Mouse (Mus musculus): ENCODE measurements around the gene Ppard.
A peak's percentile ranks its signal among the peaks of the same experiment; 100 is the strongest.
"Not testable (repeated sequence)": the region's sequence is repeated elsewhere in the genome, so short reads cannot be mapped to it uniquely, and the experiment has no call there.

Ppard gene

GRCm38 (mm10) chr17:28313212-28313879 lies 80.8 kb downstream of the Ppard start, which contains the start of gene Fance:
Fance (plus strand) TSS chr17:28313519.
- peak; percentile 92 to 94 for DNase-seq (ENCODE audit: low spot score in 2 of 2)

DNA sequence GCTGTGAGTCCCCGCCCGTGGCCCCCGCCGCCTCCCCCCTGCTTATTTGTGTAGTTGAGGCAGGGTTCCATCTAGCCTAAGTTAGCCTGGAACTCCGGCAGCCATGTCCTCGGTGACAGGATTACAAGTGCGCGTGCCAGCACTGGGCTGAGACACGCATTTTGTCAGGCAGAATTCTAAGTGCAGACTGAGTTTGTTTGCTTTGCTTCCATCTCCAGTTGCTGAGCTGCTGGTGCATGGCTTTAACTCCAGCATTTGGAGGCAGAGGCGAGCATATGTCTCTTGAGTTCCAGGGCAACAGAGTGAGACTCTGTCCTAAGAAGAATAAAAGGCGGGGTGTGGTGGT lies 81.4 kb downstream of the Ppard start:
- DNase-seq (ENCODE audit: low spot score in 2 of 2) = no peak

DNA sequence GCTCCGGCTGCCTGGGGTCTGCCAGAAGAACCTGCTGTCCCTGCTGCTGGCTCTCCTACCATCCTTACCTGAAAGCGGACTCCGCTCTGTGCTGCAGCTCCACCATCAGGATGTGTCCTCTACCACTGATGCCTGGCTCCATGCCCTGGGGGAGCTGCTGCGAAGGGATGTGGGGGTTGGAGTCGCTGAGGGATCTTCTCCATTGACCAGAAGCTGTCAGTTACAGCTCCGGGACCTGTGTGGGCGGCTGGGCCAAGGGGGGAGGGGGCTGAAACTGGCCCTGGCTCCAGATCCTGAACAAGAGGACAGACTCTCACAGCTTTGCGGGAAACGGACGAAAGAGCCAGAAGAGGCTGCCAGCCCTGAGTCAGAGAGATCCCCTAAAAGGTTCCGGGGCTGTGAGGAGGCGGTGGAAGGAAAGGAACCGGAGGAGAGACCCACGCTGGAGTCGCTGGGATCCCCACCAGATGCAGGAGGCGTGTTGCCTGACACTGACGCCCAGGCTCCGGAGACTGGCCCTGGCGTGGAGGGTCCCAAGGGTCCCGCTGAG lies 83.2 kb downstream of the Ppard start:
- DNase-seq (ENCODE audit: low spot score in 2 of 2) = no peak

GRCm38 (mm10) chr17:28316476-28316875 lies 84.0 kb downstream of the Ppard start:
- no peak for DNase-seq (ENCODE audit: low spot score in 2 of 2)

- DNase-seq (ENCODE audit: low spot score in 2 of 2) = no peak
Observed at GRCm38 (mm10) chr17:28317091-28317490, 84.6 kb downstream of the Ppard start.

- DNase-seq (ENCODE audit: low spot score in 2 of 2) = no peak
Observed at GRCm38 (mm10) chr17:28317725-28318124, 85.2 kb downstream of the Ppard start.

DNA sequence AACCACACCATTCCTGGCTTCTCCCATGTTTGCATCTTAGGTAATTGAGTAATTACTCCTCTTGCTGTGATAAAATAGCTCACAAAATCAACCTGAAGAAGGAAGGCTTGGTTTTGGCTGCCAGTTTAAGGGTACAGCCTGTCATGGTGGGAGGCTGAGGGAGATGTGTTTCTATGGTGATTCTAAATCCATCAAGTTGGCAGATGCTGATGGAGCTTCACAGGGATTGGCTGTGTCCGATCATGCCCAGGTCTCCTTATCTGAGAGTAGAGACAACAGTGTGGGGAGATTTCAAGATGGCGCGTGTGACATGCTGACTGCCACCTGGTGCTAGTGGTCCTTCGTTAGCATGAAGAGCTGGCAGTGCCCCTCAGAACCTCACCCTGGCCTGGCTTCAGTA lies 89.2 kb downstream of the Ppard start:
- DNase-seq (ENCODE audit: low spot score in 2 of 2) = no peak

DNA sequence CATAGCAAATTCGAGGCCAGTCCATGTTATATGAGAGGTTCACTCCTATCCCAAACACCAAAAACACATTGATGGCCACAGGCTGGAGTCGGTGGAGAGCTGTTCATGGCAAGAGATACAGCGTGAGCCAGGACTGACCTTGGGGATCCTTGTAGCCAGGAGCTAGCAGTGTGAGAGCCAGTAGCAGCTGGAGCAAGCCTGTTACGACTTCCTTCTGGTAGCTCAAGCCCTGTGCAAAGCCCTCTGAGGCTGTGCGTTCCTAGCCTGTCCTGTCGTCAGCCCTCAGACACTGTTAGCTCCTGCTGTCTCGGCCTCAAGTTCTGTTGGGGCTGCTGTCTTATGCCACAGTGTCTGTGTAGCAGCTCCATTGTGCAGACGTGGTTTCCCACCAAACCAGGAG lies 91.3 kb downstream of the Ppard start:
- DNase-seq (ENCODE audit: low spot score in 2 of 2) = no peak

DNA sequence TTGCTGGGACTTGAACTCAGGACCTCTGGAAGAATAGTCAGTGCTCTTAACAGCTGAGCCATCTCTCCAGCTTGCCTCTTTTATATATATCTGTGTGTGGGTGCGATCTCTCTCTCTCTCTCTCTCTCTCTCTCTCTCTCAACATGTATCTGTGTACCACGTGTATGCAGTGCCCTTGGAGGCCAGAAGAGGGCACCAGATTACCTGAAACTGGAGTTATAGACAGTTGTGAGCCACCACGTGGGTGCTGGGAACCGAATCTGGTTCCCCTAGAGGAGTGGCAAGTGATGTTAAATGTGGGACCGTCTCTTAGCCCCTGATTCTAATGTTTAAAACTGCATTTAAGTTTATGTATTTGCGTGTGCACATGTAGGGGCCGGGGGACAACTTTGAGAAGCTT lies 91.9 kb downstream of the Ppard start:
- not testable (repeated sequence) for DNase-seq (ENCODE audit: low spot score in 2 of 2)

DNA sequence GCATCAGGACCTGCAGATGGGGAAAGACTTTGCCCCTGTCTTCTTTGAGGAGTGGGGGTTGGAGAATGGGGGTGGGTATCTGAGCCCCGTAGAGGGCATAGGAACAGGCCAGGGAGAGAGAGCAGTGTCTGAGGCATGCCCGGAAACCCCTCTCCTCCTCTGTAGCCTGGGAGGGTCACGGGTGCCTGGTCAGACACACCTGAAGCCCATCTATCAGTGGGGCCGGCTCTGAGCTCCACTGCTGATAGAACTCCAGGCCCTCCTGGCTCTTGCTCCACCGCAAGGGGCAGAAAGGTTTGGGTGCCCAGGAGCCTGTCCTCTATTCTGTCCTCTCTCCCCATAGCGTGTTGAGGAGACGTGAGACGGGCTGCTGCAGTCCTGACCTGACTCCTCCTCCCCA lies 93.3 kb downstream of the Ppard start:
- no peak for DNase-seq (ENCODE audit: low spot score in 2 of 2)

- no peak for DNase-seq (ENCODE audit: low spot score in 2 of 2)
Observed at GRCm38 (mm10) chr17:28326951-28327350, 94.5 kb downstream of the Ppard start.

GRCm38 (mm10) chr17:28327673-28328325 lies 95.3 kb downstream of the Ppard start:
- DNase-seq (ENCODE audit: low spot score in 2 of 2) = no peak

DNA sequence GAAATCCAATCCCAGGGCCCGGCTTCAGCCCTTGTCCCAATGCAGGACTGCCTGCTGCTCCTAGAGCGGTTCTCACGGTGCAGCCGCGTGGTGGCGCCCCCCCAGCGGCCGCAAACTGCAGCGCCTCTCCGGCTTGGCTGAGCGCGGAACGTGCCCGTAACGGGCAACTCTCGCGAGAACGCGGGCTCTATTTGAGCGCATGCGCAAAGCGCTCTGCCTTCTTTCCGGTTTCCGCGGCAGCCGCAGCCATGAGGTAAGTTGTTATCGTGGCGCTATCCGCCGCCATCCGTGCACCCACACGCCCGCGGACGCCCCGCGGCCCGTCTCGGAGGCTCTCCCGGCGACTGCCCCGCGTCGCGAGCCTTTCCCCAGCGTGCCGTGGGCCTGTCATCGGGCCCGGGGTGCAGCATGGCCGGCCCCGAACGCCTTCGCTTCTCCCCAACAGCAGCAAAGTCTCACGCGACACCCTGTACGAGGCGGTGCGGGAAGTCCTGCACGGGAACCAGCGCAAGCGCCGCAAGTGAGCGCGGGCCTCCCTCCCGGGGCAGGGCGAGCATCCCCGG lies 95.9 kb downstream of the Ppard start, which contains the start of gene Rpl10a:
Rpl10a (plus strand) TSS at position 106 of the 563 bp plus-strand sequence.
- peak; percentile 90 to 97 for DNase-seq (ENCODE audit: low spot score in 2 of 2)

DNA sequence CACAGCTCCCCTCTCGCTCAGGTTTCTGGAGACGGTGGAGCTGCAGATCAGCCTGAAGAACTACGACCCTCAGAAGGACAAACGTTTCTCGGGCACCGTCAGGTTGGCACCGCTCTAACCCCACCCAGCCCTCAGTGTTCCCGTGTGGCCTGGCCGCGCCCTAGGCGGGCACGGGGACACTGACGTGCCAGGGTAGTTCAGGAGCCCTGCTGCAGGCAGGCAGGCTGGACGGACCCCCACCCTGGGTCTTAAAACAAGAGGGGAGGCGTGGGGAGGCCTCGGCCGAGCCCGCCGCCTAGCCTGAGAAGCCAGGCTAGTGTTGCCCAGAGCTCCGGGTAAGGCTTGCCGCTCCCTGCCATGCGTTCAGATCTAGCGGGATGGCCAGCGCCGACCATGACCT lies 96.4 kb downstream of the Ppard start:
- no peak for DNase-seq (ENCODE audit: low spot score in 2 of 2)

DNA sequence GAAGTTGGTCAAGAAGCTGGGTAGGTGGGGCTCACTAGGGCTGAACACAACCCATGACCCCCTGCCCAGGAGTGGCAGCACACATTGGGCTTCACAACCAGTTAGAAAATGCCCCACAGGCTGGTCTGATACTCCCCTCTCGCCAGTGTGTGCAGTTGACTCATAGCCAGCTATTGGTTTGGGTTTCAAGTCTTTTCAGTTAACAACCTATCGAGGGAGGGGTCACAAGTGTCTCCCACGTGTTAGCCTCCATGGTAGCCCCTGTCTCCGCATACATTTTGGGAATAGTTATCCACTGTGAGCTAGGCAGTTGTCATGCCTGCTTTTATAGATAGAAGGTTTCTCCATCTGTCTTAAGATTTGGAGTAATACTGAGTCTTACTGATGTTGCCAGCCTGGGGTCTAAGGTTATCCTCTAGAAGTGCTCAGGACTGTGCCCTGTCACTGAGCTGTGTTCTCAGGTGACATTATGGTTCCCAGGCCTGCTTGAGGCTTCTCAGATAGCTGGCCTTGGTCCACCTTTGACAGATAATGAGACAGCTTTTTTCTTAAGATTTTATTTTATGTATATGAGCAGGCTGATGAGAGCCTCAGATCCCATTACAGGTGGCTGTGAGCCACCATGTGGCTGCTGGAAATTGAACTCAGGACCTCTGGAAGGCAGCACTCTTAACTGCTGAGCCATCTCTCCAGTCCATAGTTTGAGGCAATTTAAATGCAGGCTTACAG lies 97.2 kb downstream of the Ppard start:
- no peak for DNase-seq (ENCODE audit: low spot score in 2 of 2)

DNA sequence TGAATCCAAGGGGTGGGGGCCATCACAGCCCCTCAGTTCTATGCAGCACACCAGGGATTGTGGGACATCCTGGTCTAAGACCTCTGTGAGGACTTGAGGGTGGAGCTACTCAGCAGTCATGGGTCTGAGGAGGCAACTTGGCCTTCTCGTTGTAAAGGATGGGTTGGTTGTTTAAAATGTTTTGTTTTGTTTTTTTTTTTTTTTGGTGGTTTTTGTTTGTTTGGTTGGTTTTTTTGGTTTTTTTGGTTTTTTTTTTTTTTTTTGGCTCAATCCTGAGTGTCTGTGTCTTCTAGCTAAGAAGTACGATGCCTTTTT lies 97.7 kb downstream of the Ppard start:
- DNase-seq (ENCODE audit: low spot score in 2 of 2) = no peak

DNA sequence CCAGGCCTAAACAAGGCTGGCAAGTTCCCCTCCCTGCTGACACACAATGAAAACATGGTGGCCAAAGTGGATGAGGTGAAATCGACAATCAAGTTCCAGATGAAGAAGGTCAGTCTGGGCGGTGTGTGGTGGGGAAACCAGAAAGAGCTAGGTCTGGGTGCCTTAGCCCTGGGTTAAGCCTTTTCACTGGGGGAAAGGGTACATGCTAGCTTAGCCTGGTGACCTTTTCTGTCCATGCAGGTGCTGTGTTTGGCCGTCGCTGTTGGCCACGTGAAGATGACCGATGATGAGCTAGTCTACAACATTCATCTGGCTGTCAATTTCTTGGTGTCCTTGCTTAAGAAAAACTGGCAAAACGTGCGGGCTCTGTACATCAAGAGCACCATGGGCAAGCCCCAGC lies 98.1 kb downstream of the Ppard start:
- DNase-seq (ENCODE audit: low spot score in 2 of 2) = not testable (repeated sequence)

DNA sequence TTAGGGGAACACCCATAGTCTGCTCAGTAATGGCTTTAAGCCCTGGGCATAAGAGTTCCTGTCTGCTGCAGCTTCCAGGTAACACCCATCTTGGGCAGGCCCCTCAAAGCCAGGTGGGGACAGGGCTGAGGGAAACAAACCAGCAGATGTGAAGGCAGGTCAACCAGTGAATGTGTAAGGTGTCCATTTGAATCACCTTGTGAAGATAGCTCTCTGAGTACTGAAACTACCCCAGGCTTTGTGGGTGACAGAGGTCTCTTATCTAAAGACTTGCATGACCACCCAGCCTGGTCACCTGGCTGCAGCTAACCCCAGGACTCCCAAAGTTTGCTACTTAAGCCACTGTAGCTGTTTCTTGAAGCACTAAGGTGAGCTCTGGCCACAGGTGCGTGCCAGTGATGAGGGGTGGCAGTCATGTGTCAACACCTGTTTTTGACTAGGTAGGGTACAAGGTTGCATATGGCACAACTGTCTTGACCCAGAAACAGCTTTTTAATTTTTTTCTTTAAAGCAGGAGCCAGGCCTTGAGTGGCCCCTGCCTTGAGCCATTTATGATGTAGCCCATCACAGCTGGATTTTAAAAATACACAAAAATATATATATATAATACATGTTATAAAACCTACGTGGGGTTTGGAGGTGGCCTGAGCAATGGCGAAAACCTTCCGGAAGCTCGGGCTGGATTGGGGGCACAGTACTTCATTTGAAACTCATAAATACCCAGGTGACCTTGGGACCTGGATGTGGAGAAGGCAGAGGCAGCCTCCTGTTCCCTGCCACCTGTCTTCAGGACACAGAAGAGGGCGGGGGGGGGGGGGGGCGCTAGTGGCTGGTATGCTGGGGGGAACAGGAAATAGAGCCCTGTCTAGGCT lies 99.0 kb downstream of the Ppard start:
- DNase-seq (ENCODE audit: low spot score in 2 of 2) = no peak

DNA sequence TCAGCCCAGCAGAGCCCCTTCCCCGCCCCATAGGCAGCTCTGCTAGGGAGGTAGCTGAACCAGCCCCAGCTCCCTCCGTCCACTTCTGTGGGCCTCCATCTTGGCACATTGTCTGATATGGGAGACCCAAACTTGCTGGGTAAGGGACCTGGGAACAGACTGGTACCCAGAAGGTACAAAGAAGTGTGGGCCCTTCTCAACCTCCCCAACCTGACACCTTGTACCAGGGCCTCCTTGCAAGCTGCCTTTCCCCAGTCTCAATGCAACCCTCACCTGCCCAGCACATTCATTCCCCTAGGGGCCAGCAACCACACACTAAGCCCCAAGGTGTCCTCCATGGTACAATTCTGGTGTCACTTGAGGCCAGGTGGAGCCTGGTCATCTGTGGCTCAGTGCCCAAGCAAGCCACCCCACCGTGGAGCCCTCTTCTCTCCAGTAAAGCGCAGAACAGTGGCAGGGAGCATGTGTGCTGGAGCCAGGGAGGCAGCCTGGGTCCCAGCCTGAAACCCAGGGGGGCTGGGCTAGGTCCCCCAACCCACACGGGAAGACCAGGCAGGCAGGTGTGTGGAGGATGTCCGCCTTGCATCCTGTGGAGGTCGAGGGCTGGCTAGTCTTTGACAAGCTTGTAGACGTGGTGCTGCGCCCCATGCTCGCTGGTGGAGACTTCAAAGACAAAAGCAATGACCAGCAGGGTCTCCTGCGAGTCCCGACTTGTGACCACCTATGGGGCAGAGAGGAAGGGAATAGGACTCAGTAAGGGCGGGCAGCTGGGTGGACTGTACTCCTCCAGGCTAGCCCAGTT lies 99.8 kb downstream of the Ppard start:
- DNase-seq (ENCODE audit: low spot score in 2 of 2) = no peak

GRCm38 (mm10) chr17:28332915-28333546 lies 100.5 kb downstream of the Ppard start:
- no peak for DNase-seq (ENCODE audit: low spot score in 2 of 2)
